Mouse (Mus musculus): ENCODE measurements at regions not wholly inside any gene's neighbourhood (a gene's known extent, or its start where the extent isn't known, plus 50 kb on each side); places are given as distances from the start of the nearest gene placed in this dataset.
"Not testable (repeated sequence)": the region's sequence is repeated elsewhere in the genome, so short reads cannot be mapped to it uniquely, and the experiment has no call there.

GRCm38 (mm10) chrX:166809165-166809564 is 223.6 kb upstream of the Egfl6 start:
- TF ChIP-seq NANOG (IDR thresholded peaks at IDR 0.05; ENCODE audit: borderline replicate concordance, low read length) (no peak), CTCF (conservative IDR thresholded peaks at IDR 0.05; ENCODE audit: low read length) (no peak), POU5F1 (IDR thresholded peaks at IDR 0.05; ENCODE audit: borderline replicate concordance, low read length) (no peak)
- no peaks in the 10 kb centered on the region for H3K27me3 ChIP-seq (ENCODE audit: insufficient read depth, low read length)
- no peaks in the 10 kb centered on the region for H3K9me3 ChIP-seq (ENCODE audit: low read length)
- H3K36me3 ChIP-seq (ENCODE audit: insufficient read depth, low read length), result no peaks in the 10 kb centered on the region
- H3K4me3 ChIP-seq (replicated peaks; ENCODE audit: low read length), result no peak overlapping the region
- no peaks in the 10 kb centered on the region for H3K4me1 ChIP-seq (replicated peaks; ENCODE audit: low read depth, low read length)

GRCm38 (mm10) chrX:166808207-166808606 is 222.7 kb upstream of the Egfl6 start:
- H3K4me1 ChIP-seq (replicated peaks; ENCODE audit: low read depth, low read length), result no peaks in the 10 kb centered on the region
- H3K27me3 ChIP-seq (ENCODE audit: insufficient read depth, low read length), result no peaks in the 10 kb centered on the region
- H3K4me3 ChIP-seq (replicated peaks; ENCODE audit: low read length), result no peak overlapping the region
- H3K36me3 ChIP-seq (ENCODE audit: insufficient read depth, low read length), result no peaks in the 10 kb centered on the region
- TF ChIP-seq CTCF (conservative IDR thresholded peaks at IDR 0.05; ENCODE audit: low read length), result no peak
- TF ChIP-seq POU5F1 (IDR thresholded peaks at IDR 0.05; ENCODE audit: borderline replicate concordance, low read length), result no peak
- no peak for TF ChIP-seq NANOG (IDR thresholded peaks at IDR 0.05; ENCODE audit: borderline replicate concordance, low read length)
- no peaks in the 10 kb centered on the region for H3K9me3 ChIP-seq (ENCODE audit: low read length)

- H3K36me3 ChIP-seq (ENCODE audit: insufficient read depth, low read length), result no peaks in the 10 kb centered on the region
- no peaks in the 10 kb centered on the region for H3K27me3 ChIP-seq (ENCODE audit: insufficient read depth, low read length)
- no peaks in the 10 kb centered on the region for H3K4me1 ChIP-seq (replicated peaks; ENCODE audit: low read depth, low read length)
- no peaks in the 10 kb centered on the region for H3K9me3 ChIP-seq (ENCODE audit: low read length)
- no peak overlapping the region for H3K4me3 ChIP-seq (replicated peaks; ENCODE audit: low read length)
- TF ChIP-seq NANOG (IDR thresholded peaks at IDR 0.05; ENCODE audit: borderline replicate concordance, low read length) (no peak), POU5F1 (IDR thresholded peaks at IDR 0.05; ENCODE audit: borderline replicate concordance, low read length) (no peak), CTCF (conservative IDR thresholded peaks at IDR 0.05; ENCODE audit: low read length) (no peak)
Measured at GRCm38 (mm10) chrX:166805957-166806356, 220.4 kb upstream of the Egfl6 start.

DNA sequence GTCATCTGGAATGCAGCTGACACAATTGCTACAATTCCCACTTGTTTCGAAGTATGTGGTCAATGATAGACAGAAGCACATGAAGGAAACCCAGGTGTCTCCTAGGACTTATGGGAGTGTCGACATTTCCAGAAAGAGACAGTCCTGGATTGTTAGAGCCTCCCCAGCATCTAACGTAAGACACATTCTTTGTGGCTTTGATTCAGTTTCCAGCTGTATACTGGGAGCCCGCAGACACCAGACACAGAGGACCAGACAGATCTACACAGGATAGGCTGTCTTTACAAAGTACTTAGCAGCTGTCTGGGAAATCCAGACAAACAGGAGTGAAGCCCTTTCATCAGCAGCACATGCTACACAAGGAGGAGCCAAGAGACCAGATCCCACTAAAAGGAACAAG is 220.0 kb upstream of the Egfl6 start:
- Histone ChIP-seq H3K4me1 (replicated peaks; ENCODE audit: low read depth, low read length) (no peaks in the 10 kb centered on the region), H3K36me3 (ENCODE audit: insufficient read depth, low read length) (no peaks in the 10 kb centered on the region), H3K9me3 (ENCODE audit: low read length) (no peaks in the 10 kb centered on the region), H3K4me3 (replicated peaks; ENCODE audit: low read length) (no peak overlapping the region), H3K27me3 (ENCODE audit: insufficient read depth, low read length) (no peaks in the 10 kb centered on the region)
- TF ChIP-seq CTCF (conservative IDR thresholded peaks at IDR 0.05; ENCODE audit: low read length) (no peak), POU5F1 (IDR thresholded peaks at IDR 0.05; ENCODE audit: borderline replicate concordance, low read length) (no peak), NANOG (IDR thresholded peaks at IDR 0.05; ENCODE audit: borderline replicate concordance, low read length) (no peak)

GRCm38 (mm10) chrX:166803246-166803645 is 217.7 kb upstream of the Egfl6 start:
- Histone ChIP-seq H3K9me3 (ENCODE audit: low read length) (no peaks in the 10 kb centered on the region), H3K4me1 (replicated peaks; ENCODE audit: low read depth, low read length) (no peaks in the 10 kb centered on the region), H3K36me3 (ENCODE audit: insufficient read depth, low read length) (no peaks in the 10 kb centered on the region), H3K4me3 (replicated peaks; ENCODE audit: low read length) (no peak overlapping the region), H3K27me3 (ENCODE audit: insufficient read depth, low read length) (no peaks in the 10 kb centered on the region)
- TF ChIP-seq NANOG (IDR thresholded peaks at IDR 0.05; ENCODE audit: borderline replicate concordance, low read length) (no peak), POU5F1 (IDR thresholded peaks at IDR 0.05; ENCODE audit: borderline replicate concordance, low read length) (no peak), CTCF (conservative IDR thresholded peaks at IDR 0.05; ENCODE audit: low read length) (no peak)

- TF ChIP-seq POU5F1 (IDR thresholded peaks at IDR 0.05; ENCODE audit: borderline replicate concordance, low read length), result no peak
- TF ChIP-seq NANOG (IDR thresholded peaks at IDR 0.05; ENCODE audit: borderline replicate concordance, low read length), result no peak
- no peak for TF ChIP-seq CTCF (conservative IDR thresholded peaks at IDR 0.05; ENCODE audit: low read length)
- Histone ChIP-seq H3K27me3 (ENCODE audit: insufficient read depth, low read length) (no peaks in the 10 kb centered on the region), H3K4me3 (replicated peaks; ENCODE audit: low read length) (no peak overlapping the region), H3K4me1 (replicated peaks; ENCODE audit: low read depth, low read length) (no peaks in the 10 kb centered on the region), H3K9me3 (ENCODE audit: low read length) (no peaks in the 10 kb centered on the region), H3K36me3 (ENCODE audit: insufficient read depth, low read length) (no peaks in the 10 kb centered on the region)
Measured at GRCm38 (mm10) chrX:166801017-166801416, 215.5 kb upstream of the Egfl6 start.

GRCm38 (mm10) chrX:166795651-166796050 is 210.1 kb upstream of the Egfl6 start:
- no peaks in the 10 kb centered on the region for H3K4me1 ChIP-seq (replicated peaks; ENCODE audit: low read depth, low read length)
- H3K36me3 ChIP-seq (ENCODE audit: insufficient read depth, low read length), result no peaks in the 10 kb centered on the region
- H3K27me3 ChIP-seq (ENCODE audit: insufficient read depth, low read length), result no peaks in the 10 kb centered on the region
- TF ChIP-seq POU5F1 (IDR thresholded peaks at IDR 0.05; ENCODE audit: borderline replicate concordance, low read length) (no peak), NANOG (IDR thresholded peaks at IDR 0.05; ENCODE audit: borderline replicate concordance, low read length) (no peak), CTCF (conservative IDR thresholded peaks at IDR 0.05; ENCODE audit: low read length) (no peak)
- H3K9me3 ChIP-seq (ENCODE audit: low read length), result no peaks in the 10 kb centered on the region
- H3K4me3 ChIP-seq (replicated peaks; ENCODE audit: low read length), result no peak overlapping the region

- no peaks in the 10 kb centered on the region for H3K36me3 ChIP-seq (ENCODE audit: insufficient read depth, low read length)
- H3K4me1 ChIP-seq (replicated peaks; ENCODE audit: low read depth, low read length), result no peaks in the 10 kb centered on the region
- no peak overlapping the region for H3K4me3 ChIP-seq (replicated peaks; ENCODE audit: low read length)
- TF ChIP-seq CTCF (conservative IDR thresholded peaks at IDR 0.05; ENCODE audit: low read length), result no peak
- no peak for TF ChIP-seq NANOG (IDR thresholded peaks at IDR 0.05; ENCODE audit: borderline replicate concordance, low read length)
- TF ChIP-seq POU5F1 (IDR thresholded peaks at IDR 0.05; ENCODE audit: borderline replicate concordance, low read length), result no peak
- no peaks in the 10 kb centered on the region for H3K27me3 ChIP-seq (ENCODE audit: insufficient read depth, low read length)
- H3K9me3 ChIP-seq (ENCODE audit: low read length), result no peaks in the 10 kb centered on the region
Measured at GRCm38 (mm10) chrX:166789031-166789430, 203.5 kb upstream of the Egfl6 start.

- H3K4me3 ChIP-seq (replicated peaks; ENCODE audit: low read length), result not testable (repeated sequence)
Measured at GRCm38 (mm10) chrX:166787137-166787536, 201.6 kb upstream of the Egfl6 start.

More at GRCm38 (mm10) chrX:166787137-166787536, 201.6 kb upstream of the Egfl6 start:
- H3K27me3 ChIP-seq (ENCODE audit: insufficient read depth, low read length); H3K36me3 ChIP-seq (ENCODE audit: insufficient read depth, low read length); H3K4me1 ChIP-seq (replicated peaks; ENCODE audit: low read depth, low read length); H3K9me3 ChIP-seq (ENCODE audit: low read length): not testable (repeated sequence)

Measured in E14TG2a.4 (cell line).